Mouse (Mus musculus) neural tube, embryonic 12.5 days (tissue): Measurements from ENCODE around the gene Pnmal1. TPM values are rescaled to one million over a fixed set of nuclear protein-coding genes. Genes with fewer than 3 reads are reported as not detected.

Source experiments
- polyA plus RNA-seq: library from polyadenylated mRNA; unstranded; fragments of >200 nt; fragmentation: Nextera tagmentation; extraction: Ambion mirVana; gene quantifications from 2 replicates; pipeline ENCODE4 v1.2.1, GENCODE M21; 2016

Gene Pnmal1
- polyA plus RNA-seq, 1 experiment from 2014 or later: 25.6 TPM

Other genes starting within 250 kb of the Pnmal1 start
- not detected in 2 replicates for gene Ceacam9, start 237.8 kb upstream of the Pnmal1 start, polyA plus RNA-seq
- gene Ap2s1, start 221.3 kb upstream of the Pnmal1 start, polyA plus RNA-seq: 286 and 298 TPM in 2 replicates
- gene Slc1a5, start 178.3 kb upstream of the Pnmal1 start, polyA plus RNA-seq: 17.8 and 18.9 TPM in 2 replicates
- gene Strn4, start 143.8 kb upstream of the Pnmal1 start, polyA plus RNA-seq: 170 and 172 TPM in 2 replicates
- gene Fkrp, start 142.9 kb upstream of the Pnmal1 start, polyA plus RNA-seq: 35.7 and 36.2 TPM in 2 replicates
- 9.5 and 10.4 TPM in 2 replicates for gene Prkd2, start 116.8 kb upstream of the Pnmal1 start, polyA plus RNA-seq
- 9.0 and 10.2 TPM in 2 replicates for gene Dact3, start 84.4 kb upstream of the Pnmal1 start, polyA plus RNA-seq
- 8.4 and 9.6 TPM in 2 replicates for gene Gng8, start 67.9 kb upstream of the Pnmal1 start, polyA plus RNA-seq
- 1.5 and 3.0 TPM in 2 replicates for gene Ptgir, start 53.2 kb upstream of the Pnmal1 start, polyA plus RNA-seq
- 213 and 232 TPM in 2 replicates for gene Calm3, start 35.6 kb upstream of the Pnmal1 start, polyA plus RNA-seq
- 40.2 and 47.5 TPM in 2 replicates for gene Pnmal2, start 15.0 kb upstream of the Pnmal1 start, polyA plus RNA-seq
- gene Gm42372, start 23.4 kb downstream of the Pnmal1 start, polyA plus RNA-seq: 1.5 and 2.0 TPM in 2 replicates
- gene Ccdc8, start 33.0 kb downstream of the Pnmal1 start, polyA plus RNA-seq: 7.9 and 15.3 TPM in 2 replicates
- 112 and 113 TPM in 2 replicates for gene Ppp5c, start 68.2 kb downstream of the Pnmal1 start, polyA plus RNA-seq
- 5.2 and 5.7 TPM in 2 replicates for gene Hif3a, start 102.7 kb downstream of the Pnmal1 start, polyA plus RNA-seq
- 0.27 and 0.28 TPM in 2 replicates for gene Psg16, start 114.4 kb downstream of the Pnmal1 start, polyA plus RNA-seq
- gene Ceacam3, start 190.6 kb downstream of the Pnmal1 start, polyA plus RNA-seq: not detected in 2 replicates
- not detected in 2 replicates for gene Psg29, start 243.8 kb downstream of the Pnmal1 start, polyA plus RNA-seq